Mouse (Mus musculus): ENCODE data around the gene Ccr7. TPM values are rescaled to one million over a fixed set of nuclear protein-coding genes. Genes with fewer than 3 reads are reported as not detected.

The Ccr7 gene
- polyA plus RNA-seq, 1 experiment from 2014 or later: not detected

- 88% methylated on average over 16 of the region's 16 CpGs for WGBS
- peaks cover 15% of the 10 kb centered on the region for H3K4me1 ChIP-seq
- H3K4me3 ChIP-seq: no peak overlapping the region
- H3K9me3 ChIP-seq (replicated peaks): no peaks in the 10 kb centered on the region
- H3K9ac ChIP-seq: no peak overlapping the region
- no peak overlapping the region for H3K27ac ChIP-seq
- H3K27me3 ChIP-seq: no peaks in the 10 kb centered on the region
- no peak for ATAC-seq
- H3K36me3 ChIP-seq (ENCODE audit: poor library complexity, severe bottlenecking): no peaks in the 10 kb centered on the region
- no peak overlapping the region for H3K4me2 ChIP-seq
Measured at GRCm38 (mm10) chr11:99143123-99144082, 11.5 kb downstream of the Ccr7 start.

GRCm38 (mm10) chr11:99142493-99143095 is 12.3 kb downstream of the Ccr7 start:
- Histone ChIP-seq H3K27ac (no peak overlapping the region), H3K27me3 (no peaks in the 10 kb centered on the region), H3K4me3 (no peak overlapping the region), H3K4me1 (peaks cover 7% of the 10 kb centered on the region), H3K9ac (no peak overlapping the region), H3K9me3 (replicated peaks) (no peaks in the 10 kb centered on the region), H3K36me3 (ENCODE audit: poor library complexity, severe bottlenecking) (no peaks in the 10 kb centered on the region), H3K4me2 (no peak overlapping the region)
- WGBS: 69% methylated on average over 17 of the region's 18 CpGs
- ATAC-seq: no peak

GRCm38 (mm10) chr11:99142046-99142445 is 12.8 kb downstream of the Ccr7 start:
- Histone ChIP-seq H3K36me3 (ENCODE audit: poor library complexity, severe bottlenecking) (no peaks in the 10 kb centered on the region), H3K9me3 (replicated peaks) (no peaks in the 10 kb centered on the region), H3K27ac (no peak overlapping the region), H3K4me3 (no peak overlapping the region), H3K27me3 (no peaks in the 10 kb centered on the region), H3K4me1 (peaks cover 2% of the 10 kb centered on the region), H3K4me2 (no peak overlapping the region), H3K9ac (no peak overlapping the region)
- 92% methylated on average over 6 of the region's 6 CpGs for WGBS
- no peak for ATAC-seq

- no peak overlapping the region for H3K27ac ChIP-seq
- WGBS: 83% methylated on average over 7 of the region's 7 CpGs
- H3K4me2 ChIP-seq: no peak overlapping the region
- H3K9ac ChIP-seq: no peak overlapping the region
- no peaks in the 10 kb centered on the region for H3K9me3 ChIP-seq (replicated peaks)
- H3K27me3 ChIP-seq: no peaks in the 10 kb centered on the region
- H3K4me1 ChIP-seq: no peaks in the 10 kb centered on the region
- no peak overlapping the region for H3K4me3 ChIP-seq
- H3K36me3 ChIP-seq (ENCODE audit: poor library complexity, severe bottlenecking): no peaks in the 10 kb centered on the region
- ATAC-seq: no peak
Measured at GRCm38 (mm10) chr11:99141600-99141999, 13.3 kb downstream of the Ccr7 start.

- no peaks in the 10 kb centered on the region for H3K4me1 ChIP-seq
- no peaks in the 10 kb centered on the region for H3K36me3 ChIP-seq (ENCODE audit: poor library complexity, severe bottlenecking)
- no peak overlapping the region for H3K9ac ChIP-seq
- H3K9me3 ChIP-seq (replicated peaks): no peaks in the 10 kb centered on the region
- no peak overlapping the region for H3K4me2 ChIP-seq
- H3K27ac ChIP-seq: no peak overlapping the region
- 90% methylated on average over 9 of the region's 9 CpGs for WGBS
- no peaks in the 10 kb centered on the region for H3K27me3 ChIP-seq
- no peak overlapping the region for H3K4me3 ChIP-seq
- no peak for ATAC-seq
Measured at GRCm38 (mm10) chr11:99138976-99139375, 15.9 kb downstream of the Ccr7 start.

- Histone ChIP-seq H3K9ac (no peak overlapping the region), H3K27me3 (no peaks in the 10 kb centered on the region), H3K4me2 (no peak overlapping the region), H3K36me3 (ENCODE audit: poor library complexity, severe bottlenecking) (no peaks in the 10 kb centered on the region), H3K9me3 (replicated peaks) (no peaks in the 10 kb centered on the region), H3K4me1 (peaks cover 4% of the 10 kb centered on the region), H3K4me3 (no peak overlapping the region), H3K27ac (no peak overlapping the region)
- ATAC-seq: no peak
- WGBS: 82% methylated on average over 4 of the region's 4 CpGs
Measured at GRCm38 (mm10) chr11:99137385-99137784, 17.5 kb downstream of the Ccr7 start.

GRCm38 (mm10) chr11:99136961-99137360 is 17.9 kb downstream of the Ccr7 start:
- no peak overlapping the region for H3K27ac ChIP-seq
- H3K27me3 ChIP-seq: no peaks in the 10 kb centered on the region
- no peaks in the 10 kb centered on the region for H3K9me3 ChIP-seq (replicated peaks)
- H3K9ac ChIP-seq: no peak overlapping the region
- no peak overlapping the region for H3K4me2 ChIP-seq
- H3K4me3 ChIP-seq: no peak overlapping the region
- peaks cover 9% of the 10 kb centered on the region for H3K4me1 ChIP-seq
- WGBS: 59% methylated on average over 4 of the region's 4 CpGs
- no peak for ATAC-seq
- H3K36me3 ChIP-seq (ENCODE audit: poor library complexity, severe bottlenecking): no peaks in the 10 kb centered on the region

- ATAC-seq: no peak
- H3K4me2 ChIP-seq: no peak overlapping the region
- no peaks in the 10 kb centered on the region for H3K36me3 ChIP-seq (ENCODE audit: poor library complexity, severe bottlenecking)
- peaks cover 15% of the 10 kb centered on the region for H3K4me1 ChIP-seq
- WGBS: 46% methylated on average over 3 of the region's 3 CpGs
- H3K27ac ChIP-seq: no peak overlapping the region
- H3K9me3 ChIP-seq (replicated peaks): no peaks in the 10 kb centered on the region
- H3K4me3 ChIP-seq: no peak overlapping the region
- H3K27me3 ChIP-seq: no peaks in the 10 kb centered on the region
- no peak overlapping the region for H3K9ac ChIP-seq
Measured at GRCm38 (mm10) chr11:99136361-99136760, 18.5 kb downstream of the Ccr7 start.

- Histone ChIP-seq H3K36me3 (ENCODE audit: poor library complexity, severe bottlenecking) (no peaks in the 10 kb centered on the region), H3K4me3 (no peak overlapping the region), H3K9me3 (replicated peaks) (no peaks in the 10 kb centered on the region), H3K9ac (no peak overlapping the region), H3K27me3 (no peaks in the 10 kb centered on the region), H3K4me2 (no peak overlapping the region), H3K27ac (no peak overlapping the region), H3K4me1 (peaks cover 15% of the 10 kb centered on the region)
- no peak for ATAC-seq
- 76% methylated on average over 8 of the region's 8 CpGs for WGBS
Measured at GRCm38 (mm10) chr11:99135047-99135440, 19.8 kb downstream of the Ccr7 start.

GRCm38 (mm10) chr11:99134266-99135046 is 20.4 kb downstream of the Ccr7 start:
- Histone ChIP-seq H3K27ac (no peak overlapping the region), H3K36me3 (ENCODE audit: poor library complexity, severe bottlenecking) (no peaks in the 10 kb centered on the region), H3K9ac (no peak overlapping the region), H3K4me3 (no peak overlapping the region), H3K4me1 (peaks cover 15% of the 10 kb centered on the region), H3K27me3 (no peaks in the 10 kb centered on the region), H3K9me3 (replicated peaks) (no peaks in the 10 kb centered on the region), H3K4me2 (no peak overlapping the region)
- no peak for ATAC-seq
- WGBS: 66% methylated on average over 15 of the region's 15 CpGs

- ATAC-seq: no peak
- Histone ChIP-seq H3K4me3 (no peak overlapping the region), H3K9ac (no peak overlapping the region), H3K27me3 (no peaks in the 10 kb centered on the region), H3K27ac (no peak overlapping the region), H3K4me1 (peaks cover 15% of the 10 kb centered on the region), H3K9me3 (replicated peaks) (no peaks in the 10 kb centered on the region), H3K36me3 (ENCODE audit: poor library complexity, severe bottlenecking) (no peaks in the 10 kb centered on the region), H3K4me2 (no peak overlapping the region)
- 52% methylated on average over 5 of the region's 5 CpGs for WGBS
Measured at GRCm38 (mm10) chr11:99133285-99133897, 21.5 kb downstream of the Ccr7 start.

All from forebrain, embryonic 13.5 days (tissue).